Mouse (Mus musculus) G1E (cell line): ENCODE results near the gene Fam234a.

ENCODE experiments used
- CTCF ChIP-seq: IDR thresholded peaks from 2 replicates; pipeline ENCODE4 v1.5.1; 2012; ENCODE audit warnings: low read depth, low read length, inconsistent platforms, mixed read lengths
- GATA2 ChIP-seq: IDR thresholded peaks from 2 replicates; pipeline ENCODE4 v1.6.1; 2012; ENCODE audit warnings: low read depth, low read length, inconsistent platforms, borderline replicate concordance
- POLR2AphosphoS5 ChIP-seq: IDR thresholded peaks from 2 replicates; pipeline ENCODE4 v1.6.1; 2012; ENCODE audit warnings: low read depth, low read length, inconsistent platforms; ENCODE audit not compliant: insufficient replicate concordance

DNA sequence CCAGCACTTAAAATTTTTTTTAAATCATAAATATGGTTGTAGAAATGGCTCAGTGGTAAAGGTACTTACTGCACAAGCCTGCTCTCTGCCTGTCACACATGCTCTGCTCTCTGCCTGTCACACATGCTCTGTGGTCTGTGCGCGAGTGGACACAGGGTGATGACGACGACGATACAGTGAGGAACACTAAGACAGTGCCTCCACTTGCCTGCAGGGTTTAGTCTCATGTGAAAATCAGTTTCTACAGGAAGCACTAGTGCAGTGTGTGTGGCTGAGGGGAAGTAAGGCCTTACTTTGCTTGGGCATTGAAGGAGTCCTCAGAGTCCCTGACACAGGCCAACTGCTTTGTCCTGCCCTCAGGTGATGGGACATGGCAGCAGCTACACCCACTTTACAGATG, 14.3 kb downstream of the Fam234a start:
- TF ChIP-seq CTCF (no peak), POLR2AphosphoS5 (no peak), GATA2 (no peak)
